Mouse (Mus musculus) MEL (cell line): ENCODE measurements around the gene Vmn2r31.
"Not testable (repeated sequence)": the region's sequence is repeated elsewhere in the genome, so short reads cannot be mapped to it uniquely, and the experiment has no call there.

ENCODE experiments used
- CTCF ChIP-seq, 3 experiments: IDR thresholded peaks in 2 of 3; conservative IDR thresholded peaks in 1 of 3; 2 replicates each; pipeline ENCODE4 v1.5.1; 2011 to 2012; ENCODE audit warnings: low read length in 3 of 3, low read depth in 2 of 3, mild to moderate bottlenecking in 2 of 3, improper control_type of control experiment in 1 of 3, inconsistent platforms in 1 of 3, mixed read lengths in 1 of 3, moderate library complexity in 1 of 3; ENCODE audit not compliant: control insufficient read depth in 1 of 3, insufficient read depth in 1 of 3, poor library complexity in 1 of 3, severe bottlenecking in 1 of 3
- GABPA ChIP-seq: IDR thresholded peaks from 2 replicates; pipeline ENCODE4 v1.6.1; 2012; ENCODE audit warnings: low read depth, mild to moderate bottlenecking, inconsistent platforms, low read length, improper control_type of control experiment, moderate library complexity
- GATA1 ChIP-seq: IDR thresholded peaks from 2 replicates; pipeline ENCODE4 v1.6.1; 2011; ENCODE audit warnings: low read depth, low read length, improper control_type of control experiment
- KAT2A ChIP-seq: conservative IDR thresholded peaks from 2 replicates; pipeline ENCODE4 v1.6.1; 2012; ENCODE audit warnings: low read depth, low read length, improper control_type of control experiment, inconsistent platforms
- MEF2A ChIP-seq: IDR thresholded peaks from 2 replicates; pipeline ENCODE4 v1.6.1; 2014; ENCODE audit warnings: low read depth, mild to moderate bottlenecking, inconsistent platforms, low read length, improper control_type of control experiment; ENCODE audit not compliant: poor library complexity, insufficient replicate concordance, severe bottlenecking; ENCODE audit errors: extremely low read depth
- MYB ChIP-seq: IDR thresholded peaks from 2 replicates; pipeline ENCODE4 v1.6.1; 2011; ENCODE audit warnings: mild to moderate bottlenecking, low read depth, low read length, improper control_type of control experiment
- POLR2A ChIP-seq, 2 experiments: IDR thresholded peaks; 2 replicates each; pipeline ENCODE4 v1.6.1; 2011 to 2012; ENCODE audit warnings: low read length in 2 of 2, mild to moderate bottlenecking in 2 of 2, control low read depth in 1 of 2, improper control_type of control experiment in 1 of 2, low read depth in 1 of 2, moderate library complexity in 1 of 2; ENCODE audit not compliant: control insufficient read depth in 1 of 2, insufficient read depth in 1 of 2, poor library complexity in 1 of 2
- POLR2AphosphoS2 ChIP-seq: IDR thresholded peaks from 2 replicates; pipeline ENCODE4 v1.6.1; 2011; ENCODE audit warnings: low read length, improper control_type of control experiment
- RAD21 ChIP-seq: IDR thresholded peaks from 2 replicates; pipeline ENCODE4 v1.6.1; 2011; ENCODE audit warnings: mild to moderate bottlenecking, low read depth, low read length, improper control_type of control experiment
- TAL1 ChIP-seq: IDR thresholded peaks from 2 replicates; pipeline ENCODE4 v1.6.1; 2012; ENCODE audit warnings: mild to moderate bottlenecking, inconsistent platforms, low read length, moderate library complexity, mixed read lengths
- USF2 ChIP-seq, 2 experiments: IDR thresholded peaks; 2 replicates each; pipeline ENCODE4 v1.6.1; 2011 to 2012; ENCODE audit warnings: improper control_type of control experiment in 2 of 2, low read length in 2 of 2, borderline replicate concordance in 1 of 2, inconsistent platforms in 1 of 2, low read depth in 1 of 2, mild to moderate bottlenecking in 1 of 2; ENCODE audit not compliant: insufficient read depth in 1 of 2

DNA sequence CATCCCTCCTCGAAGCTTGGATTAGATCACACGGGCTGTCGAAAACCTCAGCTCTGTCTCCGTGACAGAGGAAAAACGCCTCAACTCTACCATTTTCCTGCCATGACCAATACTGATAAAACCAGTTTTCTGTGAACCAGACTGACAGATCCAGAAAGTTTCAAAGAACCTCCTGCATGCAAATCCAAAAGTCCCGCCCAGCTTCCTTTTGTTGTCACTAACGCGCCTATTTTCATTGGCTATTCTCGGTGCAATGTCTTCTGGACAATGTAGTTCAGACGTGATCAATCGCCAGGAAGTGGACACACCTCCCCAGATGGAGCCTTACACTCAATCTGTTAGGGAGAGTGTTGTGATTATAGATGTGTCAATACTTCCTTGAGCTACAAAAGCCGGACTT lies 25.1 kb downstream of the Vmn2r31 start, which contains the start of gene Gm45783:
- TF ChIP-seq USF2 (IDR thresholded peaks at IDR 0.05; ENCODE audit: borderline replicate concordance in 1 of 2, insufficient read depth in 1 of 2, low read depth in 1 of 2, low read length in 2 of 2); CTCF (IDR thresholded peaks at IDR 0.05 in 2 of 3, conservative IDR thresholded peaks at IDR 0.05 in 1 of 3; ENCODE audit: control insufficient read depth in 1 of 3, insufficient read depth in 1 of 3, low read depth in 2 of 3, low read length in 3 of 3, poor library complexity in 1 of 3, severe bottlenecking in 1 of 3); POLR2A (IDR thresholded peaks at IDR 0.05; ENCODE audit: control insufficient read depth in 1 of 2, insufficient read depth in 1 of 2, low read depth in 1 of 2, low read length in 2 of 2, poor library complexity in 1 of 2); KAT2A; GATA1; POLR2AphosphoS2; MEF2A; GABPA; MYB; TAL1; RAD21: not testable (repeated sequence)
